Mouse (Mus musculus) spleen, adult 2 months (tissue): ENCODE data around the gene Slc6a19.

Source experiments
- CTCF ChIP-seq: fragments of 200-500 bp; IDR thresholded peaks from 2 replicates; pipeline ENCODE4 v1.5.1; 2011; ENCODE audit warnings: mild to moderate bottlenecking, inconsistent platforms; ENCODE audit not compliant: insufficient read depth, insufficient read length, insufficient replicate concordance; ENCODE audit errors: extremely low read depth
- POLR2A ChIP-seq: fragments of 200-500 bp; IDR thresholded peaks from 2 replicates; pipeline ENCODE4 v1.6.1; 2011; ENCODE audit warnings: low read depth, low read length, inconsistent platforms

GRCm38 (mm10) chr13:73646397-73647087, 58.1 kb downstream of the Slc6a19 start:
- TF ChIP-seq POLR2A (no peak), CTCF (peak; percentile 84; the same call in 1 of the 2 replicates)
